Mouse (Mus musculus) CD4-positive, CD25-positive, alpha-beta regulatory T cell, adult 4 months (primary cell): Measurements from ENCODE around the gene Tcf7l1. TPM values are rescaled to one million over a fixed set of nuclear protein-coding genes. Genes with fewer than 3 reads are reported as not detected.

Experiments
- ATAC-seq: one replicate; pipeline ENCODE4 v1.8.0; 2017
- polyA plus RNA-seq, 2 experiments: library from polyadenylated mRNA; unstranded; fragments of 100-300 nt; shearing (Covaris generic); gene quantifications; one replicate each; pipeline ENCODE4 v1.2.1; 2017

Gene Tcf7l1
- polyA plus RNA-seq, 2 experiments from 2014 or later, result 2.0 to 2.3 TPM

- ATAC-seq, result no peak
Observed at GRCm38 (mm10) chr6:72744144-72744800, 44.8 kb downstream of the Tcf7l1 start.

- ATAC-seq, result no peak
Observed at GRCm38 (mm10) chr6:72743624-72744041, 45.4 kb downstream of the Tcf7l1 start.

GRCm38 (mm10) chr6:72742331-72742730 lies 46.7 kb downstream of the Tcf7l1 start:
- no peak for ATAC-seq

- no peak for ATAC-seq
Observed at GRCm38 (mm10) chr6:72740596-72741421, 48.2 kb downstream of the Tcf7l1 start.

GRCm38 (mm10) chr6:72736872-72737271 lies 52.2 kb downstream of the Tcf7l1 start:
- no peak for ATAC-seq

- peak; percentile 47 for ATAC-seq
Observed at GRCm38 (mm10) chr6:72735206-72735605, 53.8 kb downstream of the Tcf7l1 start.

GRCm38 (mm10) chr6:72733375-72733774 lies 55.7 kb downstream of the Tcf7l1 start:
- no peak for ATAC-seq

GRCm38 (mm10) chr6:72732109-72732508 lies 56.9 kb downstream of the Tcf7l1 start:
- ATAC-seq, result no peak

- no peak for ATAC-seq
Observed at GRCm38 (mm10) chr6:72730560-72730849, 58.5 kb downstream of the Tcf7l1 start.

- no peak for ATAC-seq
Observed at GRCm38 (mm10) chr6:72729831-72730559, 59.1 kb downstream of the Tcf7l1 start.

- ATAC-seq, result no peak
Observed at GRCm38 (mm10) chr6:72727826-72728225, 61.2 kb downstream of the Tcf7l1 start.

- no peak for ATAC-seq
Observed at GRCm38 (mm10) chr6:72724494-72725180, 64.4 kb downstream of the Tcf7l1 start.

- no peak for ATAC-seq
Observed at GRCm38 (mm10) chr6:72723731-72724385, 65.2 kb downstream of the Tcf7l1 start.

GRCm38 (mm10) chr6:72723143-72723542 lies 65.9 kb downstream of the Tcf7l1 start:
- ATAC-seq, result no peak

GRCm38 (mm10) chr6:72720852-72721251 lies 68.2 kb downstream of the Tcf7l1 start:
- no peak for ATAC-seq

- no peak for ATAC-seq
Observed at GRCm38 (mm10) chr6:72714726-72715125, 74.3 kb downstream of the Tcf7l1 start.

GRCm38 (mm10) chr6:72714250-72714649 lies 74.8 kb downstream of the Tcf7l1 start:
- no peak for ATAC-seq

- ATAC-seq, result no peak
Observed at GRCm38 (mm10) chr6:72711508-72712081, 77.5 kb downstream of the Tcf7l1 start.

- ATAC-seq, result no peak
Observed at GRCm38 (mm10) chr6:72710897-72711507, 78.1 kb downstream of the Tcf7l1 start.

GRCm38 (mm10) chr6:72699467-72700126 lies 89.5 kb downstream of the Tcf7l1 start:
- ATAC-seq, result no peak

- no peak for ATAC-seq
Observed at GRCm38 (mm10) chr6:72698559-72698958, 90.5 kb downstream of the Tcf7l1 start.
